Mouse (Mus musculus) small intestine, adult 2 months (tissue): ENCODE measurements around the gene Il4ra.

Experiments
- CTCF ChIP-seq: fragments of 200-500 bp; IDR thresholded peaks from 2 replicates; pipeline ENCODE4 v1.5.1; 2012; ENCODE audit warnings: low read depth, mild to moderate bottlenecking, control low read depth, inconsistent platforms, low read length, moderate library complexity, mixed read lengths; ENCODE audit not compliant: insufficient replicate concordance, insufficient read length; ENCODE audit errors: extremely low read depth
- POLR2A ChIP-seq: fragments of 200-500 bp; IDR thresholded peaks from 2 replicates; pipeline ENCODE4 v1.6.1; 2012; ENCODE audit warnings: low read depth, mild to moderate bottlenecking, control low read depth, inconsistent platforms, low read length, moderate library complexity

- TF ChIP-seq CTCF, result no peak
- no peak for TF ChIP-seq POLR2A
These were observed 1.1 kb downstream of the Il4ra start for GRCm38 (mm10) chr7:125552851-125553555.
